Mouse (Mus musculus): ENCODE measurements around the gene Magi3.

- no peak for TF ChIP-seq CTCF (IDR thresholded peaks at IDR 0.05; ENCODE audit: borderline replicate concordance, control insufficient read depth, extremely low read depth, insufficient read depth, low read length, poor library complexity)
- no peak for TF ChIP-seq POLR2A (IDR thresholded peaks at IDR 0.05; ENCODE audit: control insufficient read depth, extremely low read depth, insufficient read depth, low read length, poor library complexity)
These were observed 200.1 kb downstream of the Magi3 start for GRCm38 (mm10) chr3:104020101-104020500.

Measured in thymus, adult 2 months (tissue).